Mouse (Mus musculus) Muller cell, postnatal 12 days (primary cell): ENCODE measurements around the gene Bdkrb1.

Experiments
- DNase-seq: peaks from one replicate; pipeline ENCODE4 v3.0.0-alpha.2; 2015; ENCODE audit errors: inconsistent ontology term

The Bdkrb1 gene

DNA sequence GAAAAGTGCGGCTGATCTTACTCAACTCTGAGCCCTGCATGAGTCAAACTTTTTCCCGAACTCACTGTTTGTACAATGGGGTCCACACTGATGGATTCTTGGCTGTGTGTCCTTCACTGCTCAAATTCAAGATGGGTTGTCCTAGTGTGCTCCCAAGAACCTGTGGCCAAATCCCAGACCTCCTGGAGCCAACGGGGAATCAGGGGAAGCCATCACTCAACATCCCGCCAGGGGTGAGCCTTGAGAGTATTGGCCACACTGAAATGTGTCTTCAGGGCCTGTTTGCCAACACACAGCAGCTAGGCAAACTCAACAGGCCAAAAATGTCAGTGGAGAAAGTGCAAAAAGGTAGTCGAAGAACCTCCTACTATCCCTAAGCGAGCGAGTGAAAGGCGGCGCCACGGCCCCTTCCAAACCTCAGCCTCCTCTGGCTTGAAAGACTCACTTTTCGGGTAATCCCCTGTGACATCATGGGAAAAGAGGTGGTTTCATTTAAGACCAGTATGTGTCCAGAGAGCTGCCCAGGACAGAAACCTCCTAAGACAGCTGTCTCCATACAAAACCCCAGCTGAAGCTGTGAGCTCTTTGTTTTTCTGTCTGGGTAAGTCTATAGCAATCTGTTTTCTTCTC lies at the start of gene Bdkrb1:
Gene Bdkrb1 (plus strand): TSS at position 505 of the 630 bp plus-strand sequence.
- no peak for DNase-seq

DNA sequence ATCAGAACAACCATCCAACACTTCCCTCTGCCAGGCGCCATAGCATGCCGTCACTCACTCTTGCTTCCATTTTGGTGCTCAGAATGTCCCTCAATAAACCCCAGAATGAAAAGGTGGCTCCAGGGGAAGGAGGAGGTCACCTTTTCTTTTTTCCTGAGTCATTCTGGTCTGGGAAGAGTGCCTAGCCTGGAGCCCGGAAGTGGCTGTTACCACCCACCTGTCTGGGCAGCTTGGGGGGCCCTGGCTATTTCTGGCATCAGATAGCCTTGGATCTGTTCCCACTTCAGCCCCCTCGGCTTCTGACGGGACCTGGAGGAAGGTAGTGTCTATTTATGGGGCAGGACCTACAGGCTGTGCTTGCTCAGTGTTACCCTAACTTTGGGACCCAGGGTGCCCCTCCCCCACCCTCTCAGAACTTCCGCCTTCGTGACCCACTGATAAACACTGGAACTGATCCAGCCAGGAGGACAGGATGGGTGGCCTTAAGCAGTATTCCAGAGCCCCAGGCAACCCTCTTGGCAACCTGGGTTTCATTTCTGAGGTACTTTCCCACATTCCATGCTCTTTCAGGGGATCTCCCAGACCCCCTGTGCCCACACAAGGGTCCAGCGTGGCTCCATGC lies 48.6 kb upstream of the Bdkrb1 start:
- no peak for DNase-seq

DNA sequence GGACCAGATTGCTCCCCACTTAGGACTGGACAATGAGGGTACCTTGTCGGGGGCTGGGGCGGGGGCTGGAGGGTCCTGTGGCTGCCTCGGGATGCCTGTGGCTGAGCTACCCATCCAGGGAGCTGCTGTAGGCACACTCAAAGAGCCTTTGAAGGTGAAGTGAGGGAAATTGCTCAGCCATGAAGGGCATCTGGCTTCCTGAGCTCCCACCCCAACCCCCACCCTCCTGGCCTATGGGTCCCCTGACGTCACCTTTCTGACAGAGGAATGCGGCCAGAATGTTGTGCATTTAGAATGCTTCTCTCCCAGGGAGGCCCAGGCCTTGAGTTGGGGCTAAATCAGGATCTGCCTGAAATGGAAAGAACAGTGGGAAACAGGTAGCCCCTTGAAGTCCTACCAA lies 47.7 kb upstream of the Bdkrb1 start:
- peak; percentile 46 for DNase-seq

GRCm38 (mm10) chr12:105557250-105557925 lies 45.5 kb upstream of the Bdkrb1 start:
- peak; percentile 69 for DNase-seq

- no peak for DNase-seq
Observed at GRCm38 (mm10) chr12:105561007-105561534, 41.8 kb upstream of the Bdkrb1 start.

DNA sequence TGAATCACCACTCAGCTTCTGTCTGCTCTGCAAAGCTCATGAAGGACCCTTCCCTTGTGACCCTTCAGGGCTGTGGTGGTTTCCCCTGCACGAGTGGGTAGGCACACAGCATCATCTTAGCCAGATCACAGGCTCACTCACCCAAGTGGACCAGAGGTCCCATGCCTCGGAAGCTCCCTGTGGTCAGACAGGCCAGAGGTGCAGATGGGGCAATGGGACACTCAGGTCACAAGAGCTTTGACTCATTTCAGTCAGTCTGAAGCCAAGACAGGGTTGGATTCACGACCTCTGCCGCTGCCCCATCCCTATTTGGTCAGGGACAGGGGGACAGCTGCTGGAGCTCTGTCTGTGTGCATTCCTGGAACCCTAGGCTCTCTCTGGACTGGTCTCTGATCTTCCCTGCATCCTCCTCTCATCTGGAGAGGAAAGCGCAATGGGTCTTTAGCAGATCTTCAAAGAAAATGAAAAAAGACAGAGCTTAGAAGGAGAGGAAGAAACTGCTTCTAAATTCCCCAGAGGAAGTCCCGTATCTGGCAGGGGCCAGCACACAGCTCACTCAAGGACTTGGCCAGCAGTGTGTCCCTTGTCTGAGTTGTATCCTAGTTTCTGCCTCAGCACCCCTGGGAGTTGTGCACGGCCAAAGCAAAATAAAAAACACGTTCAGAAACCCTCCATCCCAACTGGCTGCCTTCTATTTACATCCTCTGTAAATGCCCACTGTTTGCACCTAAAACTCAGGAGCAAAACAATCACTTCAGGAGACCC lies 40.6 kb upstream of the Bdkrb1 start:
- DNase-seq = peak; percentile 21

DNA sequence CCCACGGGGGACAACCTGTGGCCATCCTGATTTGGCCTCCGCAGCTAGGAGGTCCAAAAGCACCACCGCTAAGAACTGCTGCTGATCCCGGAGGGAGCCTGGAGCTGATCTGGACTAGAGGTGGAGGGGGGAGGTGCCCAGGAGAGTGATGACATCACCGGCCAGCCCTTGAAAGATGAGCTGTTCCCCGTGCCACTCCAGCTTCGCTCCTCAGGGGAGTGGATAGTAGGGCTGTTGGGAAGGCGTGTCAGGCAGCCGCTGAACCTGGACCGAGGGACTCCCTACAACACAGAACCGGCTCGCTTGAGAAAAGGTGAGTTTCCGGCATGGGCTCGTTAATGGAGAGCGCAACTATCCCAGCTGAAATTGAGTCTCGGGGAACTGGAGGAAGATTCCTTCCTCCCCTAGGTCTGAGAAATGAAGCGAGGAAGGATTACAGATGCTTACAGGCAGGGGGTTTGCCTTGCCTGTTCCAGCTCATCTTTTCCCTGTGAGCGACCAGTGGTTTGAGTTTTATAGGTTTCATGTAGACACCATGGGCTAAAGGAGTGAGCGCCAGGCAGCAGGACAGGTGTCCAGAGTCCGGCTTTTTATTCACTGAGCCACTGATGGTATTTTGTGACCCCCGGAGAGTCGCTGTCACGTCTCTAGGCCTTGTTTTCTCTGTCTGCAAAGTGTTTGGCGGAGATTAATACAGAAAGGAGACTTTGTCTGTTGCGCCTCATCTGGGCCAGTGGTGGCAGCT lies 39.8 kb upstream of the Bdkrb1 start, which contains the start of gene Bdkrb2:
Gene Bdkrb2 (plus strand): TSS at position 291 of the 745 bp plus-strand sequence.
- peak; percentile 79 for DNase-seq

GRCm38 (mm10) chr12:105563726-105564275 lies 39.1 kb upstream of the Bdkrb1 start:
- peak; percentile 58 for DNase-seq

- no peak for DNase-seq
Observed at GRCm38 (mm10) chr12:105565221-105565620, 37.7 kb upstream of the Bdkrb1 start.

DNA sequence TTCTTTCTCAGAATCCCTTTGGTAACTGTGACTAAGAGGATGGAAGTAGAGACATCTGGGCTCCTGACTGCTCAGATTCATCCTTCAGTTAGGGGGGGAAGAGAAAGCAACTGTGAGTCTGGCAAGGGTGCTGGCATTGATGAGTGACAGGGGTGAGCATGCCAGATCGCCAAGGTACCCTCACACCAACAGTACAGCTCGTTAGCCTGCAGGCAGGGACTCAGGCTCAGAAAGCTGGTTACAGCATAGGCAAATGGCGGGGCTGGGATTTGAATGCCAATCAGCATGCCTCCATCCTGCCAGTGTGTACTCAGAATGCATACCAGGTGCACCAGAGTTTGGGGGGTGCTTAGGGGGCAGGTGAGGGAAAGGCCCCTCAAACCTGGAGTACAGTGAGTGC lies 31.0 kb upstream of the Bdkrb1 start:
- no peak for DNase-seq

- DNase-seq = peak; percentile 30
Observed at GRCm38 (mm10) chr12:105572622-105573021, 30.3 kb upstream of the Bdkrb1 start.

DNA sequence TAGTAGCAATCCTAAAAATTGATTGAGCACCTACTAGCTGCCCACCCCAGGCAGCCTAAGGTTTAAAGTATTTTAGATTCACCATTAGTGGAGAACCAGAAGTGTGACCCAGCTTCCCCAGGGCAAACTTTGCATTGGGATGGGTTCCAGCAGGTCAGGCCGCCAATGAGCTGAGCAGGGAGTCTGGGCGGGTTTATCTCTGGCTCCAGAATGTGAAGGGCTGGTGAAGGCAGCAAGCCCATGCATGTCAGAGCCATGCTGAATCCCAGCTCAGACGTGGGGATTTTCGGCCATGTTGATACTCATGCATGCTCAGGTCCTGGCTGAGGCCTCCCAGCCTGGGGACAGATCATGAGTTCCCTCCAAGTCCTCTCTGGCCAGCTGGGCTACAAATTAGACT lies 28.5 kb upstream of the Bdkrb1 start:
- DNase-seq = no peak

DNA sequence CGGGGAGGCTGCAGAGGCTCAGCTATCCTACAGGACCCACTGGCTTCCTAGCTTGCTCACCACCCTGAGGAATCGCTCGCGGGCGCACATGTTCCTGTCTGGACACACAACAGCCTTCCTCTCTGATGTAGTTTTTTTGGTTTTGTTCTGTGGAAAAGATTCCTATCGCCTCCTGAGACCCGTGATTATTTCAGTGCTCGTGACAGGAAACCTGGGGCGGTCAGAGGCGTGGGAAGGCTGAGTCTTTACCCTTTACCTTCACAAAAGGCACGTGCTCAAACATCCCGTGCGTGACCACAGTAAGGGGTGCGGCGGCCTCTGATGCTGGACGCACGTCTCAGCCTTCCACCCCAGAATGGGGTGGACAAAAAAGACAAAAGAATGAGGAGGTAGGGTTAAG lies 22.4 kb upstream of the Bdkrb1 start:
- no peak for DNase-seq

DNA sequence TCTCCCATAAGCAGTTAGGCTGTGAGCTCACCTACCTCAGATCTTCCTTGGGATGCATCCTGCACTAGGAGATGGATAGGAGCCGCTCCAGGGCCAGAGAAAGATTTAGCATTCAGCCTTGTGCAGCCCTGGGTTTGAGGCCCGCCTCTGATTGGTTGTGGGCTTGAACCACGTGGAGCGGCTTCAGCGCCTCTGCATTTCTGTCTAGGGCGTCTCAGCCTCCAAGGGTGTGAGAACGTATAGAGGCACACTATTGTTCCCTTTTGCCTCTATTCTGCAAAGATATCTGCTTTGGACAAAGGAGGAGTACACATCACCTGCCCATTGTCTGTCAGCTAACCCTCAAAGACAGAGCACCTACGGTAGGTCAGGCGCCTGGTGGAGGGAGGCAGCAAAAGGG lies 20.4 kb upstream of the Bdkrb1 start:
- DNase-seq = no peak

- peak; percentile 14 for DNase-seq
Observed at GRCm38 (mm10) chr12:105583484-105583883, 19.4 kb upstream of the Bdkrb1 start.

GRCm38 (mm10) chr12:105584851-105585250 lies 18.0 kb upstream of the Bdkrb1 start:
- DNase-seq = peak; percentile 73

DNA sequence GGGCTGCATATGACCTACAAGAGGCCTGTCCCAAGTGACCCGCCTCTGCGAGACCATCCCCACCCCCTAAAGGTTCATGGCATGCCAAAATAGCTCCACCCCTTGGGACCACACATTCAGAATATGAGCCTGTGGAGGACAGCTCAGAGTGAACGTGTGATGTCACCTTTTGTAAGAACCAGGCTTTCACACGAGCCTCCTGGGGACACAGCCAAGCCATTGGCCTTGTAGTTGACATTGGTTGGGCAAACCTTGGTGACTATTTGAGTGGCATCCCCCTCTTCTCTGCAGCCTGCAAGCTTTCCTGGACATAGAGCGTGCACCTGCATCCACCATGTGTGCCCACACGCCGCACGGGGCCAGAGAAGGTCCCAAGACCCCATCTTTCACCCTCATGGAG lies 15.4 kb upstream of the Bdkrb1 start:
- no peak for DNase-seq

GRCm38 (mm10) chr12:105590786-105591185 lies 12.1 kb upstream of the Bdkrb1 start:
- no peak for DNase-seq

DNA sequence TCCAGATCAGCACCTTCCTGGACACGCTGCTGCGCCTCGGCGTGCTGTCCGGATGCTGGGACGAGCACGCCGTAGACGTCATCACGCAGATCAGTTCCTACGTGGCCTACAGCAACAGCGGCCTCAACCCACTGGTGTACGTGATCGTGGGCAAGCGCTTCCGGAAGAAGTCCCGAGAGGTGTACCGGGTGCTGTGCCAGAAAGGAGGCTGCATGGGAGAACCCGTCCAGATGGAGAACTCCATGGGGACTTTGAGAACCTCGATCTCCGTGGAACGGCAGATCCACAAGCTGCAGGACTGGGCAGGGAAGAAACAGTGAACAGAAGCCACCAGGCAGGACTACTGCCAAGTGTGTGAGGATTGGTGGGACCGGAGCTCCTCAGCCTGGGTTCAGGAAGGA lies 10.5 kb upstream of the Bdkrb1 start:
- DNase-seq = no peak

DNA sequence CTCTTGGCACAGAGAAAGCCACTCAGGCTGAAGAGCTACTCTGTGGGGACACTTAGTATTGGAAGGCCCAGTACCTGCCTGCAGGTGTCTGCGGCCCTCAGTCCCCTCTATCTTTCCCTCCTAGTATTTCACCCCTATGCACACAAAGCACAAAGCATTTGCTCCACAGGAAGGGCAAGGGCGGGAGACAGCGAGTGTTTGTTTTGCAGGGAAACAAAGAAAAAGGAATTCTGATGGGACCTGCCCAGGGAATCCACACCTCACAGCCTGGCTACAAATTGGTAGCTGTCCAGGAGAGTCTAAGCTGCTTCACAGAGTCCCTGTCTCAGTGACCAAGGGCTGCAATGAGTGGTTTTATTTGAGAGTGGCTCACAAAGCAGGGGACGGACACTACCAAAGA lies 9.4 kb upstream of the Bdkrb1 start:
- no peak for DNase-seq

GRCm38 (mm10) chr12:105597135-105597534 lies 5.8 kb upstream of the Bdkrb1 start:
- no peak for DNase-seq
